Mouse (Mus musculus) R1 (cell line): ENCODE measurements around the gene Trabd.

Source experiments
- DNase-seq: peaks from one replicate; pipeline ENCODE4 v3.0.0-alpha.2; 2018; ENCODE audit warnings: low read depth, low spot score

Trabd gene

DNA sequence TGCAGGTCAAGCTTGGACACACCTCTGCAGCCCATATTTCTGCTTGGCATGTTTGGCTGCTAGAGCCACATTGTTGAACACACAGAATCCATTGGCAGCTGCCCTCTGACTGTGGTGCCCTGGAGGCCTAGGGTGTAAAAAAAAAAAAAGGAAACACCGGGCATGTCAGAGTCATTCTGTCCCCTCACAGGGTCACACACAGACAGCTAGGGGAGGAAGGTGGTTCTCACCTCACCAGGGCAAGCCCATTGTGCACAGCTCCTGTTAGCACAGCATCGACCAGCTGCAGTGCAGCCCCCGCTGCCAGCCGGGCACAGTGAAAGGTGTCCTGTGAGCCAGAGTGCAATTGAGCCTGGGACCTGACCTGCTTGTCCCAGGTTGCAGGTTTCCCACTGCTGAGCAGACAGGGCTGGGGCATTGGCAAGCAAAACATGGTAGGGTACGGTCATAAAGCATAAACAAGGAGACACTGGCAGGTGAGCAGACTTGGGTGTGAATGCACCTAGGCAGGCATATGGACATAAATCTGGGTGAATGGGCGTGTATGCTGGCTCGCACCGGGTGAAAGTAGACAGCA lies 52.5 kb downstream of the Trabd start:
- no peak for DNase-seq

DNA sequence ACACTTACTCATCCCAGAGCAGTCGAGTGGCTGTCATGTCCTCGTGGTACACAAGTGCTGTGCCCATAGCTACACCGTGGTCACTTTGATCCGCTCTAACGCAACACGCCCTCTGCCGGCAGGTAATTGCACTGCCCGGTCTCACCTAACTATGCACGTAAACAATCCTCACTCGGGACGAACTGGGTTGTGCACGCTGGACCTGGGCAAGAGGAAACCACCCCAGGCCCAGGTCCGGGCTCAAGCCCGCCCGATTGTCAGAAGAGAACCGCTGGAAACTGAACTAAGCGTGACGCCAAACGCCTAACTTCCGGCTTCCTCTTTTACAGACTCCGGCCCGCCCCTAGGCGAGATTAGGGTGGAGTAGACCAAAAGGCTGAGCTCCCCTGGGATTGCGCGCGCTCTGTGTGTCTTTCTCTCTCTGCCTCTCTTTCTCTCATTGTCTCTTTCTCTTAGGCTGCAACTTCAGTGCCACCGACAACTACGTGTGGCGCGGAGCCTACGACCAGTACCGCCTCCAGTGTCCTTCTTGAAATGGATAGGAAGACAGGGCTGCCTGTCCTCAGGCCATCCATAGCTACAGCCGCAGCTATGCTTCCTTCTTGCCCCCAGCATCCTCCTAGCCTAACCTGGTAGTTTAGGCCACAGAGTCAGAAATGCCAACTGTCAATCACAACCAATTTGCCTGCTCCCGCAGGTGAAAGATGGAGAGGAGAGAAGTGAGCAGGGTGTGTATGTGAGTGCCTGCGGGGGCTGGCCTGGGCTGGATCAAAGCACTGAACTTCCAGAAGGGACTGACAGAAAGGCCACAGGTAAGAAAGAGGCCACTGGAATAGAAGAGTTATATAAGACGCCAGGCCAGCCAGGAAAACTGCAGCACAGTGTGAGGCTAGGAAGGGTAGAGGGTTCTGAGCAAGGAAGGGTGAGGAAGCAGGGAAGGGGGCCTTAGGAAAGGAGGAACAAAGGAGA lies 53.7 kb downstream of the Trabd start, which contains the start of gene Hdac10:
Hdac10 (minus strand) TSS at position 319 of the 969 bp plus-strand sequence.
- peak; percentile 82 for DNase-seq

DNA sequence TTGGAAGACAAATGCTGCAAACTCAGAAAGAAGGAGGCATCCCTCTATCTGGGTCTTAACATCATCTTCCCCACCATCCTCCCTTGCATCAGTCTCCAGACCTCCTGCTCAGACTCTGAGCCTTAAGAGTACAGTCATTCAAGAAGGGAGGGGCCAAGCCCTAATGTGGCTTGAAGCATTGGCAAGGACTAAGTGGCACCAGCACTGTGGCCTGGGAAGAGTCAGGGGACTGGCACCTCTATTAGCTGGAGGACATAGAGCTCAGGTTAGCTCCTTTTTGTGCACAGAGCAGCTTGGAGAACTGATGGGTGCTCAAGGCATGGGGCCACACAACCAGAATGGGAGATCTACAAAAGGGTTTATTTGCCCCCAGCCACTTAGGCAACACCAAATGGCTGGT lies 55.3 kb downstream of the Trabd start:
- DNase-seq, result no peak

DNA sequence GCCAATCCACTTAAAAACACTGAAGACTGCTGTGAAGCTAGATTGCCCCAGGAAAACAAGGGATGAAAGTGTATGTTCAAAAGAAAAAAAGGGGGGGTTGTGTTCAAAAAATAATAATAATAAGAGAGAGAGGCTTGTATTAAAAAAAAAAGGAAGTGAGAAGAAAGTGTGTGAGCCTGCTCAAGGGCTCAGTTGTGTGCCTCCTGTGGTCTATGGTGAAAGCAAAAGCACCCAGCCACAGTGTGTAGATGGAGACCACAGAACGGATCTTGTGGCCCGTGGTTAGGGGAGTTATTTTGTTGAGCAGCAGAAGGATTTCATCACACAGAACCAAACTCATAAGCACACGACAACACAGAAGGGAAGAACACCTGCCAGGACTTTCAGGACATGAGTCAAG lies 56.4 kb downstream of the Trabd start:
- no peak for DNase-seq
